Mouse (Mus musculus) forebrain, embryonic 13.5 days (tissue): ENCODE measurements around the gene Dapk2. TPM values are rescaled to one million over a fixed set of nuclear protein-coding genes. Genes with fewer than 3 reads are reported as not detected.

Experiments used
- ATAC-seq: fragments of 200-750 bp; cut with Nextera tagmentation; 2 replicates; pipeline ENCODE4 v1.8.0; 2017
- H3K27ac ChIP-seq: fragments of 300-500 bp; sonication (generic); 2 replicates; pipeline ENCODE4 v1.5.1; 2015; ENCODE audit warnings: inconsistent platforms, mild to moderate bottlenecking, moderate library complexity
- H3K27me3 ChIP-seq: fragments of 300-500 bp; sonication (generic); 2 replicates; pipeline ENCODE4 v1.6.1; 2015; ENCODE audit warnings: mild to moderate bottlenecking, inconsistent platforms
- H3K36me3 ChIP-seq: fragments of 300-500 bp; sonication (generic); 2 replicates; pipeline ENCODE4 v1.6.1; 2015; ENCODE audit warnings: mild to moderate bottlenecking, inconsistent platforms; ENCODE audit not compliant: poor library complexity, severe bottlenecking
- H3K4me1 ChIP-seq: fragments of 300-500 bp; sonication (generic); 2 replicates; pipeline ENCODE4 v1.6.1; 2015; ENCODE audit warnings: inconsistent platforms
- H3K4me2 ChIP-seq: fragments of 300-500 bp; sonication (generic); 2 replicates; pipeline ENCODE4 v1.6.1; 2015; ENCODE audit warnings: inconsistent platforms, mild to moderate bottlenecking, moderate library complexity
- H3K4me3 ChIP-seq: fragments of 300-500 bp; sonication (generic); 2 replicates; pipeline ENCODE4 v1.5.1; 2015; ENCODE audit warnings: mild to moderate bottlenecking, inconsistent platforms
- H3K9ac ChIP-seq: fragments of 300-500 bp; sonication (generic); 2 replicates; pipeline ENCODE4 v1.6.1; 2015; ENCODE audit warnings: mild to moderate bottlenecking, inconsistent platforms
- H3K9me3 ChIP-seq: fragments of 300-500 bp; sonication (generic); replicated peaks from 2 replicates; pipeline ENCODE4 v1.6.1; 2016; ENCODE audit warnings: inconsistent platforms
- WGBS: fragments of 180-500 bp; shearing (Covaris S2); methylation state at CpG from one replicate; pipeline ENCODE4 v1.1.7; 2015; 5-methylcytosine and 5-hydroxymethylcytosine counted together
- polyA plus RNA-seq: library from polyadenylated mRNA; unstranded; fragments of >200 nt; fragmentation: Nextera tagmentation; extraction: Ambion mirVana; gene quantifications from 2 replicates; pipeline ENCODE4 v1.2.1, GENCODE M21; 2015

The Dapk2 gene
- polyA plus RNA-seq, 1 experiment from 2014 or later: 2.4 TPM

GRCm38 (mm10) chr9:66311458-66311857 is 153.4 kb downstream of the Dapk2 start:
- WGBS: 52% methylated on average over 3 of the region's 3 CpGs
- no peak overlapping the region for H3K4me2 ChIP-seq

GRCm38 (mm10) chr9:66316603-66317002 is 158.6 kb downstream of the Dapk2 start:
- Histone ChIP-seq H3K36me3 (no peaks in the 10 kb centered on the region), H3K27ac (no peak overlapping the region), H3K9me3 (no peaks in the 10 kb centered on the region), H3K4me2 (no peak overlapping the region), H3K9ac (no peak overlapping the region), H3K4me3 (no peak overlapping the region), H3K4me1 (no peaks in the 10 kb centered on the region), H3K27me3 (no peaks in the 10 kb centered on the region)
- WGBS: 85% methylated on average over 2 of the region's 2 CpGs
- ATAC-seq: no peak

More at GRCm38 (mm10) chr9:66311458-66311857, 153.4 kb downstream of the Dapk2 start:
- no peak overlapping the region for H3K27ac ChIP-seq
- no peak overlapping the region for H3K4me3 ChIP-seq
- ATAC-seq: no peak
- no peaks in the 10 kb centered on the region for H3K27me3 ChIP-seq
- H3K9me3 ChIP-seq: no peaks in the 10 kb centered on the region
- H3K36me3 ChIP-seq: no peaks in the 10 kb centered on the region
- no peak overlapping the region for H3K9ac ChIP-seq
- no peaks in the 10 kb centered on the region for H3K4me1 ChIP-seq

Other genes with a start within 250 kb of the Dapk2 start
- 27.5 and 29.6 TPM in 2 replicates for gene Trip4, start 249.4 kb upstream of the Dapk2 start, polyA plus RNA-seq
- gene Csnk1g1, start 249.3 kb upstream of the Dapk2 start, polyA plus RNA-seq: 20.8 and 21.8 TPM in 2 replicates
- gene Ppib, start 98.0 kb upstream of the Dapk2 start, polyA plus RNA-seq: 357 and 381 TPM in 2 replicates
- gene Snx22, start 88.5 kb upstream of the Dapk2 start, polyA plus RNA-seq: 2.7 and 3.1 TPM in 2 replicates
- 120 and 124 TPM in 2 replicates for gene Snx1, start 31.6 kb upstream of the Dapk2 start, polyA plus RNA-seq
- gene Ciao2a, start 31.6 kb upstream of the Dapk2 start, polyA plus RNA-seq: 126 and 139 TPM in 2 replicates
- 43.1 and 47.2 TPM in 2 replicates for gene Herc1, start 192.2 kb downstream of the Dapk2 start, polyA plus RNA-seq